Comparison of ENCODE assay signal across 17 mouse cellular contexts in genomic region chr7:80372166-80372565, GRCm38 (mm10).
"Had no signal": no experiment of that assay in that cellular context is flagged by ENCODE, and none has a peak within 500 bp of the region (broad histone marks: within the 10 kb centered on the region; RNA-seq: fewer than 3 reads in every experiment).

No protein-coding gene starts in this region.

- DNase-seq: liver, postnatal 0 days; lung, adult 2 months; lung, postnatal 14 days; lung, postnatal 36 days; right cerebral cortex, postnatal 14 days; thymus, postnatal 25 days had no signal

- H3K9me3 ChIP-seq: liver, embryonic 15.5 days; lung, embryonic 15.5 days; megakaryocyte, embryonic 14.5 days; midbrain, embryonic 13.5 days; midbrain, embryonic 15.5 days; neural tube, embryonic 13.5 days; neural tube, embryonic 15.5 days; stomach, embryonic 15.5 days had no signal

- H3K27me3 ChIP-seq: lung, embryonic 15.5 days; megakaryocyte, embryonic 14.5 days; midbrain, embryonic 15.5 days; neural tube, embryonic 13.5 days; neural tube, embryonic 15.5 days; stomach, embryonic 15.5 days had no signal

- H3K9ac ChIP-seq: liver, embryonic 15.5 days; liver, postnatal 0 days had no signal

- ATAC-seq: liver, postnatal 0 days; lung, postnatal 0 days; midbrain, embryonic 13.5 days had no signal

- H3K27ac ChIP-seq: liver, embryonic 15.5 days; lung, embryonic 15.5 days; macrophage; midbrain, embryonic 13.5 days; stomach, embryonic 15.5 days; stomach, postnatal 0 days had no signal
